Mouse (Mus musculus) ES-Bruce4 (cell line): Measurements from ENCODE around the gene Prmt7.

Experiments
- CTCF ChIP-seq: IDR thresholded peaks from one replicate; pipeline ENCODE4 v1.8.1; 2011; ENCODE audit warnings: low read depth, low read length
- EP300 ChIP-seq: IDR thresholded peaks from 2 replicates; pipeline ENCODE4 v1.6.1; 2011; ENCODE audit warnings: low read depth, low read length; ENCODE audit not compliant: insufficient read depth
- POLR2A ChIP-seq: IDR thresholded peaks from one replicate; pipeline ENCODE4 v1.8.1; 2011; ENCODE audit warnings: low read length; ENCODE audit not compliant: insufficient read depth

- TF ChIP-seq EP300 (no peak), CTCF (peak; percentile 26), POLR2A (no peak)
These were observed 12.0 kb upstream of the Prmt7 start for GRCm38 (mm10) chr8:106198741-106199140.
